Mouse (Mus musculus): ENCODE data around the gene Ushbp1. TPM values are rescaled to one million over a fixed set of nuclear protein-coding genes. Genes with fewer than 3 reads are reported as not detected.
"Not testable (repeated sequence)": the region's sequence is repeated elsewhere in the genome, so short reads cannot be mapped to it uniquely, and the experiment has no call there.

The Ushbp1 gene
- total RNA-seq (2021): 10 to 100 TPM; 40.5 to 45.1 TPM
- long read RNA-seq, experiment 1, transcript Ushbp1-201 (13 exons, 2,438 nt): major isoform, 45 of 111 reads
- long read RNA-seq, experiment 1, partial matches to known transcripts: 16 of 111 reads
- long read RNA-seq, experiment 1, other reads (novel, unspliced or antisense): 49 of 111 reads
- long read RNA-seq, experiment 2, transcript Ushbp1-201 (13 exons, 2,438 nt): major isoform, 32 of 81 reads
- long read RNA-seq, experiment 2, partial matches to known transcripts: 11 of 81 reads
- long read RNA-seq, experiment 2, other reads (novel, unspliced or antisense): 38 of 81 reads

- intact Hi-C loops (cut with DNase I): loop anchor here (5.0 kb wide), 1 partner anchor 823 kb away; no protein-coding TSS in a partner anchor
- DNase-seq: peak; percentile 56 to 64
Measured at GRCm38 (mm10) chr8:71395629-71396028, at the start of gene Ushbp1. Ushbp1 (minus strand) TSS chr8:71395802.

GRCm38 (mm10) chr8:71445096-71445495 is 49.5 kb upstream of the Ushbp1 start:
- intact Hi-C loops (cut with DNase I): no loop called here
- DNase-seq: no peak

- peak; percentile 62 to 73 for DNase-seq
- intact Hi-C loops (cut with DNase I): loop anchor here (1.0 to 5.0 kb wide), 3 partner anchors 80 to 221 kb away; partner anchors contain the start of gene Fam129c
Measured at GRCm38 (mm10) chr8:71441404-71441803, 45.8 kb upstream of the Ushbp1 start.

- intact Hi-C loops (cut with DNase I): no loop called here
- DNase-seq: no peak
Measured at GRCm38 (mm10) chr8:71437041-71437440, 41.4 kb upstream of the Ushbp1 start.

GRCm38 (mm10) chr8:71432935-71433334 is 37.3 kb upstream of the Ushbp1 start:
- DNase-seq; intact Hi-C loops (cut with DNase I): not testable (repeated sequence)

GRCm38 (mm10) chr8:71422121-71422520 is 26.5 kb upstream of the Ushbp1 start:
- intact Hi-C loops (cut with DNase I): no loop called here
- no peak for DNase-seq

- no peak for DNase-seq
- intact Hi-C loops (cut with DNase I): no loop called here
Measured at GRCm38 (mm10) chr8:71411535-71412273, 16.1 kb upstream of the Ushbp1 start.

GRCm38 (mm10) chr8:71408231-71408630 is 12.6 kb upstream of the Ushbp1 start:
- DNase-seq: no peak
- intact Hi-C loops (cut with DNase I): loop anchor here (5.0 kb wide), 1 partner anchor 181 kb away; no protein-coding TSS in a partner anchor

GRCm38 (mm10) chr8:71407441-71407840 is 11.8 kb upstream of the Ushbp1 start:
- DNase-seq: no peak
- intact Hi-C loops (cut with DNase I): loop anchor here (2.0 to 5.0 kb wide), 2 partner anchors 67 to 180 kb away; no protein-coding TSS in a partner anchor

- intact Hi-C loops (cut with DNase I): loop anchor here (2.0 to 5.0 kb wide), 2 partner anchors 66 to 179 kb away; no protein-coding TSS in a partner anchor
- DNase-seq: peak; percentile 67 to 76
Measured at GRCm38 (mm10) chr8:71406099-71407015, 10.8 kb upstream of the Ushbp1 start.

- intact Hi-C loops (cut with DNase I): loop anchor here (2.0 to 5.0 kb wide), 3 partner anchors 31 to 178 kb away; no protein-coding TSS in a partner anchor
Measured at GRCm38 (mm10) chr8:71405401-71406098, 9.9 kb upstream of the Ushbp1 start, which contains the start of gene Ankle1. Ankle1 (plus strand) TSS chr8:71406010.

GRCm38 (mm10) chr8:71404951-71405351 is 9.3 kb upstream of the Ushbp1 start:
- DNase-seq: no peak
- intact Hi-C loops (cut with DNase I): loop anchor here (2.0 to 5.0 kb wide), 2 partner anchors 30 to 178 kb away; no protein-coding TSS in a partner anchor

More at GRCm38 (mm10) chr8:71405401-71406098, 9.9 kb upstream of the Ushbp1 start, which contains the start of gene Ankle1:
- peak; percentile 96 to 98 for DNase-seq

- intact Hi-C loops (cut with DNase I): loop anchor here (2.0 kb wide), 1 partner anchor 29 kb away; no protein-coding TSS in a partner anchor
Measured at GRCm38 (mm10) chr8:71404011-71404410, 8.4 kb upstream of the Ushbp1 start.

GRCm38 (mm10) chr8:71403107-71403885 is 7.7 kb upstream of the Ushbp1 start:
- no peak for DNase-seq
- intact Hi-C loops (cut with DNase I): no loop called here

More at GRCm38 (mm10) chr8:71404011-71404410, 8.4 kb upstream of the Ushbp1 start:
- DNase-seq: no peak

- intact Hi-C loops (cut with DNase I): no loop called here
Measured at GRCm38 (mm10) chr8:71402446-71402964, 6.9 kb upstream of the Ushbp1 start.

GRCm38 (mm10) chr8:71401454-71401853 is 5.9 kb upstream of the Ushbp1 start:
- no peak for DNase-seq
- intact Hi-C loops (cut with DNase I): no loop called here

More at GRCm38 (mm10) chr8:71402446-71402964, 6.9 kb upstream of the Ushbp1 start:
- no peak for DNase-seq

- DNase-seq: no peak
- intact Hi-C loops (cut with DNase I): no loop called here
Measured at GRCm38 (mm10) chr8:71400826-71401225, 5.2 kb upstream of the Ushbp1 start.

GRCm38 (mm10) chr8:71397701-71398100 is 2.1 kb upstream of the Ushbp1 start:
- intact Hi-C loops (cut with DNase I): loop anchor here (5.0 kb wide), 1 partner anchor 825 kb away; no protein-coding TSS in a partner anchor

More at GRCm38 (mm10) chr8:71397701-71398100, 2.1 kb upstream of the Ushbp1 start:
- DNase-seq: no peak
